Mouse (Mus musculus): ENCODE measurements around the gene Agtrap.

Gene Agtrap

DNA sequence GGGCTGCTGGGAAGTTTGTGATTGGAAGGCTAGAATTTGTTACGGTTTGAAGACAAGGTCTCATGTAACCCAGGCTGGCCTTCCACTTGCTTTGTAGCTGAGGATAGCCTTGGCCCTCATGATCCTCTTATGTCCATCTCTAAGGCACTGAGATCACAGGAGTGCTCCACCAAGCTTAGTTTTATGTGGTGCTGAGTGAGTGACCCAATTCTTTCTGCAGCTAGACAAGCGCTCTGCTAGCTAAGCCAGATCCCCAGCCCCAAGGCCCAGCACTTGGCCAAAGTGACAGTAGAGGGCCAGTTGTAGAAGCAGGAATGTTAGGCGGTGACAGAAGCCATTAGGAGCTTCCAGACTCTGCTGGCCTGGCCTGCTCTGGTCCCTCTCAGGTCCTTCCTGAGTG, 16.3 kb upstream of the Agtrap start:
- DNase-seq (ENCODE audit: low spot score in 2 of 2): no peak

DNA sequence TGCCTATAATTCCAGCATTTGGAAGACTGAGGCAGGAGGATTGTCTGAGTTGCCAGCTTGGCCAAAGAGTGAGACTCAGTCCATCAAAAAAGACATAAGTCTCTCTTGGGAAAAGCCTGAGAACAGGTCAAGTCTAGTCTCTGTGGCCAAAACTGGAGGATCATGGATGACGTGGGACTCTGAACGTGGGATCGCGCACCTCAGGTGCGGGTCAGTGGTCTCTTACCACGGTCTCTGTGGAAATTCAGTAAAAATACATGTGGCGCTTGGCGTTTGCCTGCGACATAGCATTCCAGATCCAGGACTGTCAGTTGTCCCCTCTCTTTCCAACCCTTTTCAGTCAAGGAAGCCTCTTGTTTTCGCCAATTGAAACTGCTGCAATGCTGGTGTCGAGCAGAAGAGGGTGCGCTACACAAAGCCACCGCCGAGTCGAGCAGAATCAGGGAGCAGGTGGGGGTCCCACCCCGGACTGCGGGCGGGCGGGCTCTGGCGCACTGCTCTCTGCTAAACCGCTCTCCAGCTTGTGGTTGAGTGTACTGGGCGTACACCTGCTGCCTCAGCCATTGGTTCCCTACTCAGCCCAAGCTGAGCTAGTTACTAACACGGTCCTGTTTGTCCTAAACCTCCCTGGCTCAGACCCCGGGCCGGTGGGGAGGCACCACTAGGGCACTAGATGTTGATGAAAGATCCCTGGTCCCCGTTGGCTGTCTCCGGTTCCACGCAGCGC, 14.1 kb upstream of the Agtrap start:
- peak; percentile 78 to 85 for DNase-seq (ENCODE audit: low spot score in 2 of 2)

DNA sequence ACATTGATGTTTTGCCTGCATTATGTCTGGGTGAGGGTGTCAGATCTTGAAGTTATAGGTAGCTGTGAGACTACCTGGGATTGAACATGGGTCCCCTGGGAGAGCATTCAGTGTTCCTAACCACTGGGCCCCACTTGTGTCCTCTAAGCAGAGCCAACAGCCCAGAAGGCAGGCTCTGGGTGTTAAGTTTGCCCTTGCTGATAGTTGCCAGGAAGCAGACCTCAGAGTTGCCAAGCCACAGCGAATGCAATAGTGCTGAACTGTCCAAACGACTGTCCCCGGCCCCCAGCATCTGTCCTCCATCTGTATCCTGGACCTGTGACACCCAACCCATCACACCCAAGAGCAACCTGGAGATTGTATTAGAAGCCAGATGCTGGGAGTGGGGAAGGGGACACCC, 10.8 kb upstream of the Agtrap start:
- no peak for DNase-seq (ENCODE audit: low spot score in 2 of 2)

- DNase-seq (ENCODE audit: low spot score in 2 of 2): no peak
Observed at GRCm38 (mm10) chr4:148097936-148098335, 10.1 kb upstream of the Agtrap start.

- no peak for DNase-seq (ENCODE audit: low spot score in 2 of 2)
Observed at GRCm38 (mm10) chr4:148095081-148095480, 7.2 kb upstream of the Agtrap start.

DNA sequence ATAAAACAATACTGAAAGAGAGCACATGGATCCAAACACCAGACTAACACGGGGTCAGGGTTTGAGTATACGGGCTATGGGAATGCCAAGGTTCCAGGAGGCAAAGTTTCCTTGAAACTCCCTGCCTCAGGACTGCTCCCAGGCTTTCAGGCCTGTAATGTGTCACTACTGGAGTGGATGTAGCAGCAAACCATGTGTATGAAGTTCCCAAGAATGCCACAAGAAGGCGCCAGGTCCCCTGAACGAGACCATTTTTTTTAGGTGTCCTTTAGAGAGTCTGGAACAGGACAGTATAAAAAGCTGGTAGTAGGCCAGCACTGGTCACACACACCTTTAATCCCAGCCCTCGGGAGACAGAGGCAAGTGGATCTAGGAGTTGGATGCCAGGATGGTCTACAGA, 6.3 kb upstream of the Agtrap start:
- no peak for DNase-seq (ENCODE audit: low spot score in 2 of 2)

- DNase-seq (ENCODE audit: low spot score in 2 of 2): no peak
Observed at GRCm38 (mm10) chr4:148092551-148093271, 4.9 kb upstream of the Agtrap start.

GRCm38 (mm10) chr4:148091181-148091580, 3.4 kb upstream of the Agtrap start:
- DNase-seq (ENCODE audit: low spot score in 2 of 2): no peak

DNA sequence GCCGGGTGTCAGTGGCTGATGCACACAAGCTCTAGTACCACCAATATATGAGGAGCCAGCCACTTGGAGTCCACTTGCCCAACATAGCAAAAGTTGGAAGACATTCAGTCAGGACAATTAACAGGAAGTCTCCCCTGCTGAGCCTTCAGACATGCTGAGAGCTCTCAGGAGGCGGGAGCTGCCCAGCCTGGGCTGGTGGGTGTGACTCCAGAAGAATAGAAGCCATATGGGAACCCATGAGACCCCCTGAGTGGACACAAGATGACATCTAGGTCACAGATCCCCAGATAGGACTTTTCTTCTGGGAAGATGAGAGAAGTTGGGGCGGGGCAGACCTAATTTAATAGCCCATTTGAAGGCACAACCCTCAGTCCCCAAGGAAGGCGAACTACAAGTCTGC, 1.3 kb upstream of the Agtrap start:
- DNase-seq (ENCODE audit: low spot score in 2 of 2): no peak

- DNase-seq (ENCODE audit: low spot score in 2 of 2): no peak
Observed at GRCm38 (mm10) chr4:148087091-148087906, 532 bp downstream of the Agtrap start.

DNA sequence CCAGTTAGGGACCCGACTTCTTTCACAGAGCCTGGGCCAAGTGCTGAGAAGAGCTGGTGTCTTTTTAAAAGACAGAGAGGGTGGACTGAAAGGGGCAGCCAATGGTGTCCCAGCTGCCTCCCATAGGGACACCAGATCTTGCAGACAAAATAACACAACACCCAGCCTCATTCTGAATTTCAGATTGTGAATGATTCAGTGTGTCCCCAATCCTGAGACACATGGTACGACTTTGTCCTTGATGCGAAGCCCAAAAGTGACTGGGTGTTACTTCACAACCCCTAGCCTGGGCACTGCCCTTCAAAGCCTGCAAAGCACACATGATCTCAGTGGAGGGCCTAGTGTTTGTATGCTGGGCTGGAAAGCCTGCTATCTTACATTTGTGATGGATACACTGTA, 1.9 kb downstream of the Agtrap start:
- DNase-seq (ENCODE audit: low spot score in 2 of 2): no peak

DNA sequence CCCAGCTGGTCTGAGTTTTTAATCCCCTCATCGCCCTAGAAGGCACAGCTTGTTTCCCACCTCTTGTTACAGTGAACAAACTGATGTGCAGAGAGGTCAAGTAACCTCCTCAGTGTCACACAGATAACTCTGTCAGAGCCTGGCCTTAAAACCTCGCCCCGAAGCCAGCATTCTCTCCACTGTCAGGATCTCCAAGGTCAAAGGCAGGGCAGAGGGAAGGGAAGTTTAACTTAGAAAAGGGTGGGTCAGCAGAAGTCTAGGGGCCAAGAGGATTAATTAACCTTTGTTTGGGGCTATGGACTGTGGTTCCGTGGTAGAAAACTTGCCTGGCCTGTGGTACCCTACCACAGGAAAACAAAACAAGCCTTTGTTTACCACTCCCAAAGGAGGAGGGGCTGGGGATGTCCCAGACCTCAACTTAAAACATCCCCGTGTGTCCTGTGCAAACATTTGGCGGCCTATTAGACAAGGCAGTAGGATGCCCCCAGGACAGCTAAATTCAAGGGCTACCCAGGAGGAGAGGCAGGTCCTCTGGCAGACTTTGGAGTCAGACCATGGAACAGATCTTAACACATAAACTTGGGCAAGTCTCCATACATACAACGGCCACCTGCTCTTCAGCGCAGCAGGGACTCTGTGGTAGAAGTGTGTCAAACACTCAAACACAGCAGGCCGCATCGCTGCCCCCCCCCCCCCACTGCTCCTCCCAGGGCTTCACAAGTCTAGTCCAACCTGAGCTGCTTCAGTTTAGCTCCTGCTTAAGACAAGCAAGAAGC, 2.5 kb downstream of the Agtrap start:
- no peak for DNase-seq (ENCODE audit: low spot score in 2 of 2)

GRCm38 (mm10) chr4:148084261-148084714, 3.5 kb downstream of the Agtrap start:
- no peak for DNase-seq (ENCODE audit: low spot score in 2 of 2)

GRCm38 (mm10) chr4:148083176-148083899, 4.5 kb downstream of the Agtrap start:
- DNase-seq (ENCODE audit: low spot score in 2 of 2): no peak

GRCm38 (mm10) chr4:148082257-148083044, 5.4 kb downstream of the Agtrap start:
- peak in 1 of 2 experiments; percentile 74 for DNase-seq (ENCODE audit: low spot score in 2 of 2)

- no peak for DNase-seq (ENCODE audit: low spot score in 2 of 2)
Observed at GRCm38 (mm10) chr4:148081201-148081600, 6.6 kb downstream of the Agtrap start.

GRCm38 (mm10) chr4:148080597-148080973, 7.2 kb downstream of the Agtrap start:
- no peak for DNase-seq (ENCODE audit: low spot score in 2 of 2)

GRCm38 (mm10) chr4:148079944-148080596, 7.8 kb downstream of the Agtrap start:
- no peak for DNase-seq (ENCODE audit: low spot score in 2 of 2)

DNA sequence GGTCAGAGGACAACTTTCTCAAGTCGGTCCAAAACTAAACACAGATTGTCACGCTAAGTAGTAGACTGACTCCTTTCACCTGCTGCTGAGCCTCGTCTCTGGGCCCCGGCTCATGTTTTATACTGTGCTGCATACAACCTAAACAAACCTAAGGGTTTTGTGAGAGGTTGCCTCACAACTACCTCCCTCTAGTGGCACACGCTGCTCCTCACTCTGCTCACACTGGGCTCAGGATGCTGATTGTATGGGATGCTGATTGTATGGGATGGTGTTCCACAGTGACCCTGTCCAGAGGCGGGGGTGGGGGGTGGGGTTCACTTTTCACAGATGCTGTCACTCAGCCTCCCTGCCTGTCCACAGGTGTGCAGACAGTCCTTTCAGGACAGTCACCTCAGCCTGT, 8.6 kb downstream of the Agtrap start:
- DNase-seq (ENCODE audit: low spot score in 2 of 2): no peak

DNA sequence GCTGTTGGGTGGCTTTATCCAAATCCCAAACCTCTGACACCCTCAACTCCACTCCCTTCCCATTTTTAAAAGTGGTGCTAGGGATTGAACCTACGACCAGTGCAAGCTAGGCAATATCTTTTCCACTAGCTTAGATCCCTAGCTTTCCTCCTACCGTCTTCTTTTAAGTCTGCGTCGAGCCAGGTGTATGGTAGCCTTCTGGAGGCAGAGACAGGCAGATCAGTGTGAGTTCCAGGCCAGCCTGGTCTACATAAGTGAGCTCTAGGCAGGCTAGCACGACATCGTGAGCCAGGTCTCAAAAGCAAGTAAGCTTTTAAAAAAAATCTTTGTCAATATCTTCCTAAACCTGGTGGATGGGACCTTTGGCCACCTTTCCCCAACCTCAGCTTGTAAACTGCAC, 11.9 kb downstream of the Agtrap start:
- DNase-seq (ENCODE audit: low spot score in 2 of 2): no peak

Data from right cerebral cortex, postnatal 10 days (tissue).